Mouse (Mus musculus) neural tube, embryonic 12.5 days (tissue): ENCODE results near the gene Ttyh3. TPM values are rescaled to one million over a fixed set of nuclear protein-coding genes. Genes with fewer than 3 reads are reported as not detected.

Experiments
- ATAC-seq: fragments of 200-750 bp; cut with Nextera tagmentation; 2 replicates; pipeline ENCODE4 v1.8.0; 2017; ENCODE audit warnings: low read depth, mild to moderate bottlenecking, moderate TSS enrichment, moderate library complexity; ENCODE audit not compliant: low FRiP score
- H3K27ac ChIP-seq: fragments of 300-500 bp; sonication (generic); 2 replicates; pipeline ENCODE4 v1.5.1; 2016
- H3K27me3 ChIP-seq: fragments of 300-500 bp; sonication (generic); replicated peaks from 2 replicates; pipeline ENCODE4 v1.6.1; 2016; ENCODE audit warnings: mild to moderate bottlenecking
- H3K36me3 ChIP-seq: fragments of 300-500 bp; sonication (generic); 2 replicates; pipeline ENCODE4 v1.6.1; 2016; ENCODE audit warnings: mild to moderate bottlenecking
- H3K4me1 ChIP-seq: fragments of 300-500 bp; sonication (generic); 2 replicates; pipeline ENCODE4 v1.6.1; 2016
- H3K4me2 ChIP-seq: fragments of 300-500 bp; sonication (generic); replicated peaks from 2 replicates; pipeline ENCODE4 v1.6.1; 2016; ENCODE audit warnings: mild to moderate bottlenecking
- H3K4me3 ChIP-seq: fragments of 300-500 bp; sonication (generic); 2 replicates; pipeline ENCODE4 v1.5.1; 2016
- H3K9ac ChIP-seq: fragments of 300-500 bp; sonication (generic); 2 replicates; pipeline ENCODE4 v1.6.1; 2016; ENCODE audit warnings: mild to moderate bottlenecking
- H3K9me3 ChIP-seq: fragments of 300-500 bp; sonication (generic); 2 replicates; pipeline ENCODE4 v1.6.1; 2016; ENCODE audit warnings: mild to moderate bottlenecking
- WGBS: fragments of 180-500 bp; shearing (Covaris S2); methylation state at CpG from one replicate; pipeline ENCODE4 v1.1.7; 2016; 5-methylcytosine and 5-hydroxymethylcytosine counted together
- polyA plus RNA-seq: library from polyadenylated mRNA; unstranded; fragments of >200 nt; fragmentation: Nextera tagmentation; extraction: Ambion mirVana; gene quantifications from 2 replicates; pipeline ENCODE4 v1.2.1, GENCODE M21; 2016

Ttyh3 gene
- polyA plus RNA-seq, 1 experiment from 2014 or later, result 83.3 TPM

- Histone ChIP-seq H3K36me3 (no peaks in the 10 kb centered on the region), H3K27ac (0 out of 2 replicates have a peak overlapping the region, but pooled peaks have one; percentile 16), H3K9me3 (no peaks in the 10 kb centered on the region), H3K4me1 (peaks cover 59% of the 10 kb centered on the region), H3K4me2 (peak overlapping the region; percentile 28; the same call in 1 of the 2 replicates), H3K9ac (0 out of 2 replicates have a peak overlapping the region, but pooled peaks have one; percentile 21), H3K4me3 (no peak overlapping the region), H3K27me3 (no peaks in the 10 kb centered on the region)
- 5% methylated on average over 6 of the region's 6 CpGs for WGBS
- peak; percentile 66 for ATAC-seq
Measured at GRCm38 (mm10) chr5:140579771-140580170, 69.1 kb downstream of the Ttyh3 start.

- H3K4me1 ChIP-seq, result peaks cover 54% of the 10 kb centered on the region
- H3K4me2 ChIP-seq, result peak overlapping the region; percentile 28; the same call in 1 of the 2 replicates
- H3K27me3 ChIP-seq, result no peaks in the 10 kb centered on the region
- WGBS, result 24% methylated on average over 9 of the region's 9 CpGs
- no peaks in the 10 kb centered on the region for H3K36me3 ChIP-seq
- H3K9ac ChIP-seq, result 0 out of 2 replicates have a peak overlapping the region, but pooled peaks have one; percentile 21
- H3K27ac ChIP-seq, result peak overlapping the region; percentile 16; the same call in 1 of the 2 replicates
- H3K4me3 ChIP-seq, result no peak overlapping the region
- ATAC-seq, result peak; percentile 2; the same call in 1 of the 2 replicates
- H3K9me3 ChIP-seq, result no peaks in the 10 kb centered on the region
Measured at GRCm38 (mm10) chr5:140579221-140579620, 69.6 kb downstream of the Ttyh3 start.

DNA sequence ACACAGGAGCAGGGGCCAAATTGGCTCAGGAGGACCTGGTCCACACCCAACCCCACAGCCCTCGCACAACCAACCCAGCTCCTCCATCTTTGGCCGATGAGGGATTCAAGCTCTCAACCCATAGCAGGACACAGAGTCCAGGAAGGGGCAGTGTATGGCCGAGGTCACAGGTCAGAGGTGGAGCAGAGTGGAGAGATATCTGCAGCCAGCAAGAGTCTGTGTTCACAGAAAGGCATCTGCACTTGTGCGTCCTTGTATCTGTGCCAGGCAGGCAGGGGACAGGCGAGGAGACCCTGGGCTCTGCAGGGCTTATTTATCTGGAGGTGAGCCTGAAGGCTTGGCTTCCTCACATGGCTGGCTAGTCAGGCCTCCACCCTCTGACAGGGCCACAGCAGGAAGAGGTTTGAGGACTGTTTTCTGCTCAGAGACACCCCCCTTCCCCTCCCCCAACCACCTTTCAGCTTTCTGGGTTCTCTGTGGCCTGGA, 73.4 kb downstream of the Ttyh3 start:
- WGBS, result 70% methylated on average over 5 of the region's 5 CpGs
- Histone ChIP-seq H3K27ac (no peak overlapping the region), H3K4me2 (no peak overlapping the region)

DNA sequence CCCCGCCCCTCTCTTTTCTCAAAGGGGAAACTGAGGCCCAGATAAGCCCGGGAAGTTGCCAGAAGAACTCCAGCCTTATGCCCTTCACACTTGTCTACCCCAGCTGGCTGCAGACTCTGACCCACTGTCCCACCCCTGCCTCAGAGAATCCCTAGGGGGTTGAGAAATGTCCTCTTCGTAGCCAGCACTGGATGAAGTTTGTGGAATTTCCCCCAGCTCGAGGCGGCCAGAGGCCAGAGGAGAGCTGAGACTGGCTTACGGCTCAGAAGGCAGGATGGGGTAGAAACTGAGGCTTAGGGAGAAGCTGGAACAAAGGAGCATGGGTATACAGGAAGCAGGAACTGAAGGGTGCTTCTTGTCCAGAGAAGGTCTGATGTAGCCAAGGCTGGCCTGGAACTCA, 76.2 kb downstream of the Ttyh3 start:
- Histone ChIP-seq H3K4me2 (no peak overlapping the region), H3K36me3 (no peaks in the 10 kb centered on the region), H3K4me1 (peaks cover 8% of the 10 kb centered on the region; the same call in 1 of the 2 replicates), H3K4me3 (no peak overlapping the region), H3K9ac (no peak overlapping the region), H3K9me3 (no peaks in the 10 kb centered on the region), H3K27me3 (no peaks in the 10 kb centered on the region), H3K27ac (no peak overlapping the region)
- no peak for ATAC-seq
- 78% methylated on average over 6 of the region's 6 CpGs for WGBS

More for the DNA sequence above, 73.4 kb downstream of the Ttyh3 start:
- peaks cover 22% of the 10 kb centered on the region for H3K4me1 ChIP-seq
- no peaks in the 10 kb centered on the region for H3K27me3 ChIP-seq
- H3K9me3 ChIP-seq, result no peaks in the 10 kb centered on the region
- H3K4me3 ChIP-seq, result no peak overlapping the region
- ATAC-seq, result no peak
- no peak overlapping the region for H3K9ac ChIP-seq
- no peaks in the 10 kb centered on the region for H3K36me3 ChIP-seq

DNA sequence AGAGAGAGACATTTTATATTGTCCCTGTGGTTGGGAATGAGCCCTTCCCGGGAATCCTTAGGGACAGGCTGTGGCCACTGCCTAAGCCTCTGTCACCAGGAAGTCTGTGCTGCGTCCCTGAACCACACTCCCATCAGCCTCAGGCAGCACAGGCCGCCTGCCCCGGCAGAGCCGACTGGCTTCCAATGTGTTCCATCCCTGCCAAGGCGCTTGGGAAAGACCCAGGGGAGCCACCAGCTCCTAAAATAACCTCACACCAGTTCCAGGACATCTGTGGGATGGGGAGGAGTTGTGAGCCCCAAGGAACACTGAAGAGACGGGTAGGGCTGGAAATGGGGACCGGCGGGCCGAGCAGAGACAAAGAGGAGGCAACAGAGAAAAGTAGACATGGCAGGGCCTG, 77.2 kb downstream of the Ttyh3 start:
- Histone ChIP-seq H3K4me3 (no peak overlapping the region), H3K4me2 (no peak overlapping the region), H3K9me3 (no peaks in the 10 kb centered on the region), H3K4me1 (peaks cover 8% of the 10 kb centered on the region; the same call in 1 of the 2 replicates), H3K9ac (no peak overlapping the region), H3K27me3 (no peaks in the 10 kb centered on the region), H3K36me3 (no peaks in the 10 kb centered on the region), H3K27ac (no peak overlapping the region)
- no peak for ATAC-seq
- 57% methylated on average over 10 of the region's 10 CpGs for WGBS

GRCm38 (mm10) chr5:140571201-140571600, 77.6 kb downstream of the Ttyh3 start:
- H3K36me3 ChIP-seq, result no peaks in the 10 kb centered on the region
- H3K27me3 ChIP-seq, result no peaks in the 10 kb centered on the region
- no peak overlapping the region for H3K4me2 ChIP-seq
- WGBS, result 55% methylated on average over 4 of the region's 4 CpGs
- no peak for ATAC-seq
- H3K27ac ChIP-seq, result no peak overlapping the region
- no peaks in the 10 kb centered on the region for H3K9me3 ChIP-seq
- H3K4me1 ChIP-seq, result peaks cover 8% of the 10 kb centered on the region; the same call in 1 of the 2 replicates
- H3K9ac ChIP-seq, result no peak overlapping the region
- no peak overlapping the region for H3K4me3 ChIP-seq

Other genes starting within 250 kb of the Ttyh3 start
- 167 and 170 TPM in 2 replicates for gene Eif3b, start 229.7 kb downstream of the Ttyh3 start, polyA plus RNA-seq
- gene Gm4869, start 203.4 kb downstream of the Ttyh3 start, polyA plus RNA-seq, result 0.06 TPM in 1 of 2 replicates, not detected in the other
- 17.5 and 19.2 TPM in 2 replicates for gene Chst12, start 143.5 kb downstream of the Ttyh3 start, polyA plus RNA-seq
- gene Grifin, start 84.0 kb downstream of the Ttyh3 start, polyA plus RNA-seq, result not detected in 2 replicates
- gene Lfng, start 41.7 kb downstream of the Ttyh3 start, polyA plus RNA-seq, result 30.5 and 34.5 TPM in 2 replicates
- 20.6 and 29.5 TPM in 2 replicates for gene Iqce, start 53.3 kb upstream of the Ttyh3 start, polyA plus RNA-seq
- 25.2 TPM in 2 replicates for gene Brat1, start 56.0 kb upstream of the Ttyh3 start, polyA plus RNA-seq
- 0.91 and 1.5 TPM in 2 replicates for gene Amz1, start 75.1 kb upstream of the Ttyh3 start, polyA plus RNA-seq
- gene Gna12, start 181.4 kb upstream of the Ttyh3 start, polyA plus RNA-seq, result 77.6 and 85.3 TPM in 2 replicates